Mouse (Mus musculus): Measurements from ENCODE around the gene C2.

Gene C2

GRCm38 (mm10) chr17:34879336-34879879, 18.7 kb downstream of the C2 start, which contains the start of gene Zbtb12:
TSS of gene Zbtb12 (plus strand) at chr17:34879483.
- DNase-seq (ENCODE audit: low spot score in 2 of 2), result no peak

- DNase-seq (ENCODE audit: low spot score in 2 of 2), result no peak
These were observed 23.7 kb downstream of the C2 start for GRCm38 (mm10) chr17:34874321-34874720.

- no peak for DNase-seq (ENCODE audit: low spot score in 2 of 2)
These were observed 32.1 kb downstream of the C2 start for GRCm38 (mm10) chr17:34865981-34866380.

GRCm38 (mm10) chr17:34862416-34863081, 35.5 kb downstream of the C2 start, which contains the start of gene Cfb:
TSS of gene Cfb (minus strand) at chr17:34862518.
- no peak for DNase-seq (ENCODE audit: low spot score in 2 of 2)

- no peak for DNase-seq (ENCODE audit: low spot score in 2 of 2)
These were observed 36.2 kb downstream of the C2 start for GRCm38 (mm10) chr17:34861704-34862415.

GRCm38 (mm10) chr17:34860514-34860913, 37.6 kb downstream of the C2 start:
- DNase-seq (ENCODE audit: low spot score in 2 of 2), result no peak

- DNase-seq (ENCODE audit: low spot score in 2 of 2), result no peak
These were observed 39.4 kb downstream of the C2 start for GRCm38 (mm10) chr17:34858670-34859069.

GRCm38 (mm10) chr17:34855825-34856224, 42.2 kb downstream of the C2 start:
- DNase-seq (ENCODE audit: low spot score in 2 of 2), result peak in 1 of 2 experiments; percentile 48

- no peak for DNase-seq (ENCODE audit: low spot score in 2 of 2)
These were observed 43.3 kb downstream of the C2 start for GRCm38 (mm10) chr17:34854761-34855160.

- no peak for DNase-seq (ENCODE audit: low spot score in 2 of 2)
These were observed 44.6 kb downstream of the C2 start for GRCm38 (mm10) chr17:34853511-34853910.

- no peak for DNase-seq (ENCODE audit: low spot score in 2 of 2)
These were observed 47.4 kb downstream of the C2 start for GRCm38 (mm10) chr17:34850517-34851125.

- DNase-seq (ENCODE audit: low spot score in 2 of 2), result peak; percentile 97 to 98
These were observed 48.1 kb downstream of the C2 start, which contains the start of the genes Skiv2l and Nelfe for GRCm38 (mm10) chr17:34849722-34850516. TSS of gene Skiv2l (minus strand) at chr17:34850210. TSS of gene Nelfe (plus strand) at chr17:34850391.

GRCm38 (mm10) chr17:34847615-34848014, 50.5 kb downstream of the C2 start:
- no peak for DNase-seq (ENCODE audit: low spot score in 2 of 2)

GRCm38 (mm10) chr17:34847192-34847591, 50.9 kb downstream of the C2 start:
- DNase-seq (ENCODE audit: low spot score in 2 of 2), result no peak

GRCm38 (mm10) chr17:34844884-34845283, 53.2 kb downstream of the C2 start:
- no peak for DNase-seq (ENCODE audit: low spot score in 2 of 2)

- no peak for DNase-seq (ENCODE audit: low spot score in 2 of 2)
These were observed 57.2 kb downstream of the C2 start for GRCm38 (mm10) chr17:34840736-34841307.

- no peak for DNase-seq (ENCODE audit: low spot score in 2 of 2)
These were observed 59.3 kb downstream of the C2 start for GRCm38 (mm10) chr17:34838785-34839184.

- DNase-seq (ENCODE audit: low spot score in 2 of 2), result peak in 1 of 2 experiments; percentile 34
These were observed 60.4 kb downstream of the C2 start for GRCm38 (mm10) chr17:34837464-34838324.

GRCm38 (mm10) chr17:34836856-34837221, 61.2 kb downstream of the C2 start, which contains the start of the genes Stk19 and Dxo:
TSS of gene Stk19 (minus strand) at chr17:34836945.
TSS of gene Dxo (plus strand) at chr17:34837019.
- peak; percentile 92 for DNase-seq (ENCODE audit: low spot score in 2 of 2)

Measured in thymus, postnatal 10 days (tissue).